Mouse (Mus musculus): ENCODE results near the gene Smyd4. TPM values are rescaled to one million over a fixed set of nuclear protein-coding genes. Genes with fewer than 3 reads are reported as not detected.

Smyd4 gene
- total and polyA plus RNA-seq, 2 experiments from 2014 or later, result 14.1 to 17.7 TPM

DNA sequence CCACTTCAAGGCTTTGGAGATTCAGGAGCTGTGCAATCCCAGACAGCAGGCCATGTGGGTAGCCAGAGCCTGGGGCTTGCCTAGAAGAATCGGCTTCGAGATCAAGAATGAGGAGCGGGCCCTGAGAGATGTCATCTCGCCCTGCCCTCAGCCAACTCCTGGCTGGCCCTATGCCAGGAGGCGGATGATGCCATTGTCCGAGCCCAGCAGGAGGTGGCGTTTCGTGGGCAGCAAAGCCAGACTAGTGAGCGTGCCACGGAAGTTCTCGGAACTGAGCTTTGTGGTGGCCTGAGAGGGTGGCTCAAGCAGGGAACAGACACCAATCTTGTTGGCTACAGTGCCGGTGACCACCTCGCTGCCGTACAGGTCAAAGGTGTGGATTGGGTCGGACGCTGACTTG lies 93.4 kb downstream of the Smyd4 start:
- Histone ChIP-seq H3K4me2 (ENCODE audit: low read depth, low read length) (no peak overlapping the region), H3K36me3 (ENCODE audit: insufficient read depth, low read length) (peaks cover 10% of the 10 kb centered on the region), H3K27ac (no peak overlapping the region), H3K27me3 (ENCODE audit: insufficient read depth, low read length) (no peaks in the 10 kb centered on the region), H3K4me1 (ENCODE audit: insufficient read depth, low read length) (no peaks in the 10 kb centered on the region), H3K4me3 (ENCODE audit: low read length) (no peak overlapping the region), H3K9ac (replicated peaks; ENCODE audit: low read length) (no peak overlapping the region), H3K9me3 (ENCODE audit: low read length) (no peaks in the 10 kb centered on the region)
- DNase-seq (ENCODE audit: low spot score) (peak; percentile 53), ATAC-seq (no peak)
- 56% methylated on average over 16 of the region's 16 CpGs for WGBS
- TF ChIP-seq CTCF (IDR thresholded peaks at IDR 0.05; ENCODE audit: low read depth), result no peak

DNA sequence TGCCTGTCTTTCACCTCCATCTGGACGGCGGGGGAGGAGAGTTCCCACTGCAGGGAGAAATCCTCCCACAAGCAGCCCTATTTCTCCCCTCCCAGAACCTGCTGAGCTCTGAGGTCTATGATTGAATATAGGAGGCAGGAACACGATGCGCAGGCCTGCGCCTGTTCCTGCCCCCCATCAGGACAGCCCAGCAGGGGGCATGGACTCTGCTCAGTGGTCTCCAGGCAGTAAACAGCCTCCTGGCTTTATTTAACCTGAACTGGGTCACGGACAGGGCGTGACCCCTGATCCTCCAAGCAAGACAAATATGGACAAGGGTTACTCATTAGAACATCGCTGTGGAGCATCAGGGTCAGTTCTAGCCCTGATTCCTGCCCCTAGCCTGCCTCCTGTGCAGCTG lies 95.5 kb downstream of the Smyd4 start:
- no peak for TF ChIP-seq CTCF (IDR thresholded peaks at IDR 0.05; ENCODE audit: low read depth)
- H3K36me3 ChIP-seq (ENCODE audit: insufficient read depth, low read length), result peaks cover 27% of the 10 kb centered on the region

DNA sequence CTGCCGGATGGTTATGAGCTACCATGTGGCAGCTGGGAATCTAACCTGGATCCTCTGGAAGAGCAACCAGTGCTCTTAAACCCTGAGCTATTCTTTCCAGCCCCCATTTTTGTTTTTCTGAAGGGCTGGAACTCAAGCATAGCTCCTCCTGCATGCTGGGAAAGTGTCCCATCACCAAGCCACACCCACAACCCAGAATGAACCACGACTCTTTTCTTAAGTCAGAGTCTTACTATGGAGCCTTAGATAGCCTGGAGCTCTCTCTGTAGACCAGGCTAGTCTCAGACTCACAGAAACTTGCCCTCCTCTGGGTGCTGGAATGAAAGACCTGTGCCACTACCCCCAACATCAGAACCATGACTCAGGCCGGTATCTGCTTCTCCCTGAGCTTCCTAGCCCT lies 100.3 kb downstream of the Smyd4 start:
- DNase-seq (ENCODE audit: low spot score) (no peak), ATAC-seq (no peak)
- WGBS, result 82% methylated on average over 3 of the region's 3 CpGs
- Histone ChIP-seq H3K36me3 (ENCODE audit: insufficient read depth, low read length) (peaks cover 24% of the 10 kb centered on the region; the same call in 1 of the 2 replicates), H3K4me2 (ENCODE audit: low read depth, low read length) (no peak overlapping the region), H3K9ac (replicated peaks; ENCODE audit: low read length) (no peak overlapping the region), H3K9me3 (ENCODE audit: low read length) (no peaks in the 10 kb centered on the region), H3K27ac (no peak overlapping the region), H3K4me3 (ENCODE audit: low read length) (no peak overlapping the region), H3K4me1 (ENCODE audit: insufficient read depth, low read length) (peaks cover 2% of the 10 kb centered on the region; the same call in 1 of the 2 replicates), H3K27me3 (ENCODE audit: insufficient read depth, low read length) (no peaks in the 10 kb centered on the region)
- no peak for TF ChIP-seq CTCF (IDR thresholded peaks at IDR 0.05; ENCODE audit: low read depth)

More for the DNA sequence above, 95.5 kb downstream of the Smyd4 start:
- 49% methylated on average over 8 of the region's 8 CpGs for WGBS
- Histone ChIP-seq H3K27me3 (ENCODE audit: insufficient read depth, low read length) (no peaks in the 10 kb centered on the region), H3K9me3 (ENCODE audit: low read length) (no peaks in the 10 kb centered on the region), H3K4me1 (ENCODE audit: insufficient read depth, low read length) (no peaks in the 10 kb centered on the region), H3K9ac (replicated peaks; ENCODE audit: low read length) (no peak overlapping the region), H3K4me2 (ENCODE audit: low read depth, low read length) (no peak overlapping the region), H3K27ac (no peak overlapping the region), H3K4me3 (ENCODE audit: low read length) (no peak overlapping the region)
- DNase-seq (ENCODE audit: low spot score), result no peak
- ATAC-seq, result no peak

DNA sequence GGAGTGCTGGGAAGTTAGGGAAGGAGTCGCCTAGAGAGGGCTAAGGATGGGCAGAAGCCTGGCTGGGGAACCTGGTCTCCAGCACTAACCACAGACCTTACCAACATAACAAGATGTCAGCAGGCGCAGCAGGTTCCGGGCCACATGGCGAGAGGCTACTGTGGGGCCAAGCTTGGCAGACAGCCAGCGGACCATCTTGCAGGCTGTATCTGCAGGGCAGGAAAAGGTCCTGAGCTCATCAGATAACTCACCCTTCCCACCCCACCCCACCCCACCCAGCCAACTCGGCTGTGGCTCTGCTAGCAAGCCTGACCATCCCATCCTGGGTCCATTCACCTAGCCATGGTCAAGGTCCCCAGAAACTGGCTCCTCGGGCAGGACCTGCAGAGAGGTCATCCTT lies 101.5 kb downstream of the Smyd4 start:
- Histone ChIP-seq H3K4me3 (ENCODE audit: low read length) (no peak overlapping the region), H3K4me2 (ENCODE audit: low read depth, low read length) (no peak overlapping the region), H3K36me3 (ENCODE audit: insufficient read depth, low read length) (peaks cover 24% of the 10 kb centered on the region; the same call in 1 of the 2 replicates), H3K27ac (no peak overlapping the region), H3K4me1 (ENCODE audit: insufficient read depth, low read length) (peaks cover 7% of the 10 kb centered on the region; the same call in 1 of the 2 replicates), H3K9me3 (ENCODE audit: low read length) (no peaks in the 10 kb centered on the region), H3K9ac (replicated peaks; ENCODE audit: low read length) (no peak overlapping the region), H3K27me3 (ENCODE audit: insufficient read depth, low read length) (no peaks in the 10 kb centered on the region)
- 68% methylated on average over 7 of the region's 7 CpGs for WGBS
- TF ChIP-seq CTCF (IDR thresholded peaks at IDR 0.05; ENCODE audit: low read depth), result no peak
- no peak for DNase-seq (ENCODE audit: low spot score)
- no peak for ATAC-seq

DNA sequence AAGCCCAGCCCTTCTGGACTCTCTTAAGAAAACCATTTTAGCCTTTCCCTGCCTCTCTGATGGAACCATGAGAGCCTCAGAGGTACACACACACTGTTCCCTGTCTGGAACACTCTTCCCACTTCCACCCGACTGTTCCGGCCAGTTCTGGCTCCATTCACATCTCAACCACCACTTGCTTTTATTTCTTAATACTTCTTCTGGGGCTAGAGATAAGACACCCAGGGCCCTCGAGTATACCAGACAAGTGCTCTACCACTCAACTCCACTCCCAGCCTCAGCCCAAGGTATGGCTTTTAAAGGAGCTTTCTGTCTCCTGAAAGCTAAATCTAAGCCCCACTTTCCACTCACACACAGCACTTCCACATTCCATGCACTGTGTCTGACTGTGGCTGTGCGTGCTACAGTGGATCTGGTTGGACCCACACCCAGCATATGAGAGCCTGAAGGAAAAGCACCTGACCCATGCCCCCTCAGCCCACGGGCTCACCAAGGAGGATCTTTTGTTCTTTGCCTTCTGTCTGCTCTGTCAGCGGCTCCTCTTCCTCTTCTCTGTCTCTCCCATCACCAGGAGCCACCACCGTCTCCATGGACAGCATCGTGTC lies 102.2 kb downstream of the Smyd4 start:
- no peak for TF ChIP-seq CTCF (IDR thresholded peaks at IDR 0.05; ENCODE audit: low read depth)
- DNase-seq (ENCODE audit: low spot score), result no peak
- H3K9ac ChIP-seq (replicated peaks; ENCODE audit: low read length), result no peak overlapping the region

DNA sequence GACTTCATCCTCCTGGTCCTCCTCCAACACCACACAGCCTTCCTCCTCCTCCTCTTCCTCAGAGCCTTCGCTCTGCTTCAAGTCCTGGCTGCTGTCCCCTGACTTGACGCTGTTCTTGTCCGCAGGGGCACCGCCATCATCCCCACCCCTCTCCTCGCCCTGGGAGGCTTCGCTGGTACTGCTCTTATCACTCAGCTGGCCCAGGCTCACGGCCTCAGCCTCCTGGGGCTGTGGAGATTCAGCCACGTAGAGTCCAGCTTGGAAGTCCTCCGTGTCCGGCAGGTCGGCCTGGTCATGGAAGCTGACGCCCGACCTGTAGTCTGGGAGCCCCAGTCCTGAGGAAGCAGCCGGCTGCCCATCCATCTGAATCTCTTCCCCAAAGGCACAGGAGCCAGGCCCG lies 102.7 kb downstream of the Smyd4 start:
- DNase-seq (ENCODE audit: low spot score) (no peak), ATAC-seq (no peak)
- Histone ChIP-seq H3K4me2 (ENCODE audit: low read depth, low read length) (no peak overlapping the region), H3K4me3 (ENCODE audit: low read length) (no peak overlapping the region), H3K4me1 (ENCODE audit: insufficient read depth, low read length) (peaks cover 10% of the 10 kb centered on the region; the same call in 1 of the 2 replicates), H3K27me3 (ENCODE audit: insufficient read depth, low read length) (no peaks in the 10 kb centered on the region), H3K27ac (no peak overlapping the region), H3K36me3 (ENCODE audit: insufficient read depth, low read length) (peaks cover 24% of the 10 kb centered on the region; the same call in 1 of the 2 replicates), H3K9ac (replicated peaks; ENCODE audit: low read length) (no peak overlapping the region), H3K9me3 (ENCODE audit: low read length) (no peaks in the 10 kb centered on the region)
- WGBS, result 91% methylated on average over 15 of the region's 15 CpGs
- no peak for TF ChIP-seq CTCF (IDR thresholded peaks at IDR 0.05; ENCODE audit: low read depth)

More for the DNA sequence above, 102.2 kb downstream of the Smyd4 start:
- no peak overlapping the region for H3K4me3 ChIP-seq (ENCODE audit: low read length)
- H3K36me3 ChIP-seq (ENCODE audit: insufficient read depth, low read length), result peaks cover 24% of the 10 kb centered on the region; the same call in 1 of the 2 replicates
- WGBS, result 84% methylated on average over 8 of the region's 8 CpGs
- H3K9me3 ChIP-seq (ENCODE audit: low read length), result no peaks in the 10 kb centered on the region
- no peak overlapping the region for H3K4me2 ChIP-seq (ENCODE audit: low read depth, low read length)
- H3K27ac ChIP-seq, result no peak overlapping the region
- ATAC-seq, result no peak
- no peaks in the 10 kb centered on the region for H3K27me3 ChIP-seq (ENCODE audit: insufficient read depth, low read length)
- peaks cover 10% of the 10 kb centered on the region; the same call in 1 of the 2 replicates for H3K4me1 ChIP-seq (ENCODE audit: insufficient read depth, low read length)

DNA sequence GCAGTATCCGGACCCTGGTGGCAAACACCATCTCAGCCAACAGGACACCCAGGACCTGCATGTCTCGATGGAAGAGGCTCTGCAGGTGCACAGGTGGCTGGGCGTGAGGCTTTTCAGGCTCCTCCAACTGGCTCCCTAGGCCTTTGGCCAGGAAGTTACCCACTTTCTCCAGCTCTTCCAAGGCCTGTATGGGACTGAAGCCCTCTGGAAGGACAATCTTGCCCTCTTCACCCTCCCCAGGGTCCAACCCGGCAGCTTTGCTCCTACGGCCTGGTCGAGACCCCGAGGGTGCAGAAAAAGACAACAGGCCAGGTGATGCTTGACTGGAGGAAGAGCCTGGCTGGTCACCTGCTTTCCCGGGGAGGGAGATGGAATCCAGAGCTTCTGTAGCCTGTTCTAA lies 103.8 kb downstream of the Smyd4 start:
- Histone ChIP-seq H3K4me1 (ENCODE audit: insufficient read depth, low read length) (peaks cover 10% of the 10 kb centered on the region; the same call in 1 of the 2 replicates), H3K27ac (no peak overlapping the region), H3K4me2 (ENCODE audit: low read depth, low read length) (no peak overlapping the region), H3K4me3 (ENCODE audit: low read length) (no peak overlapping the region), H3K9me3 (ENCODE audit: low read length) (no peaks in the 10 kb centered on the region), H3K9ac (replicated peaks; ENCODE audit: low read length) (no peak overlapping the region), H3K27me3 (ENCODE audit: insufficient read depth, low read length) (no peaks in the 10 kb centered on the region), H3K36me3 (ENCODE audit: insufficient read depth, low read length) (peaks cover 20% of the 10 kb centered on the region; the same call in 1 of the 2 replicates)
- ATAC-seq (no peak), DNase-seq (ENCODE audit: low spot score) (no peak)
- WGBS, result 93% methylated on average over 8 of the region's 8 CpGs
- no peak for TF ChIP-seq CTCF (IDR thresholded peaks at IDR 0.05; ENCODE audit: low read depth)

All from hindbrain, postnatal 0 days (tissue).